Mouse (Mus musculus): Measurements from ENCODE around the gene Ppm1h. TPM values are rescaled to one million over a fixed set of nuclear protein-coding genes. Genes with fewer than 3 reads are reported as not detected.

Ppm1h gene
- polyA plus RNA-seq, 1 experiment from 2014 or later: 8.1 TPM

DNA sequence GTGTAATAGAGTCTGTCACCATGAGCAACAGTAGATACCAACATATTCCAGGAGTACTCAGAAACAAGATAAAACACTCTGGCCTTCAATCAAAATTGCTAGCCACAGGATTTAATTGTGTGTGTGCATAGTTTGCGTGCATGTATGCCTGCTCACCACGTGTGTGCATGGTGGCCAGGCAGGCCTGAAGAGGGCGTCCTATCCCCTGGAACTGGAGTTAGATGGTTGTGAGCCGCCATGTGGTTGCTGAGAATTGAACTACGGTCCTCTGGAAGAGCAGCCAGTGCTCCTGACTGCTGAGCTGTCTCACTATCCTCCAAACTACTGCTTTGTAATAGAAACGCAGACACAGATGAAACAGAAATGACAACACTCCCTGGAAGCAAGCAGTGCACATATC is 312.0 kb downstream of the Ppm1h start:
- Histone ChIP-seq H3K9ac (replicated peaks) (no peak overlapping the region), H3K27me3 (no peaks in the 10 kb centered on the region), H3K27ac (replicated peaks) (no peak overlapping the region), H3K4me3 (no peak overlapping the region), H3K4me1 (peaks cover 9% of the 10 kb centered on the region), H3K4me2 (replicated peaks) (no peak overlapping the region), H3K9me3 (no peaks in the 10 kb centered on the region), H3K36me3 (peaks cover 25% of the 10 kb centered on the region)
- WGBS: 91% methylated on average over 6 of the region's 6 CpGs
- ATAC-seq (ENCODE audit: low FRiP score, low read depth): no peak

DNA sequence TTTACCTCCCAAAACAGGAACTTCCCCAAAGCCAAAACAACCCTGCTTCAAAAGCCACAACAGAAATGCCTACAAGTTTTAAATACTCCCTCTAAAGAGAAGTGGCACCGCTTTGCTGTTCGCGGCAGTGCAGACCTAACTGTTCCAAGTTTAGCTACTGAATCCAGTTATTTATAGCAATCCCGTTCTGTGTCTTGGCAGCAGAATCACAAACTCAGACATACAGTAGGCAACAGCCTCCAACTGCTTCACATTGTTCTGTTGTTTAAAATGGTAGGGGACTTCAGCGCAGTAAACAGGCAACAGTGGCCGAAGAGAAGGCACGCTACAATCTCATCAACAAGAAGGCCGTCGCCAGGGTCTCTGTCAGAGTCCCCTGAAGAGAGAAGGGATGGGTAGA is 312.5 kb downstream of the Ppm1h start:
- Histone ChIP-seq H3K9ac (replicated peaks) (no peak overlapping the region), H3K4me2 (replicated peaks) (no peak overlapping the region), H3K4me1 (peaks cover 9% of the 10 kb centered on the region), H3K9me3 (no peaks in the 10 kb centered on the region), H3K27ac (replicated peaks) (no peak overlapping the region), H3K36me3 (peaks cover 30% of the 10 kb centered on the region), H3K27me3 (no peaks in the 10 kb centered on the region), H3K4me3 (no peak overlapping the region)
- ATAC-seq (ENCODE audit: low FRiP score, low read depth): no peak
- 94% methylated on average over 9 of the region's 9 CpGs for WGBS

DNA sequence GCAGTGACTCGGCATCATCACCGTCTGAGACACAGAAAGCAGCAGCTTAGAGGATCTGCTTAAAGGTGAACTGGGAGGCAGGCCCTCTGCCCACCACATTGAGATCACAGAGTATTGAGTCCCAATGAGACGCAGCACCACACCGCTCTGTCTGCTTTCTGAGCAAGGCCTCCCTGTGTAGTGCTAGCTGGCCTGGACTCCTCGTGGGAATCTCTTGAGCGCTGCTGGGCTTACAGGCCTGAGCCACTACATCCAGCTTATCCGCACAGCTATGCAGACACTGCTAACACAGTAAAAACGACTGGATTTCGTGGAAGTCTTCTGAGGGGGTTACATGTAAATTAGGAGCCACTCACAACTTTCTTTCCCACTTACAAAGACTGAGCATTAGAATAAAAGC is 313.1 kb downstream of the Ppm1h start:
- peaks cover 36% of the 10 kb centered on the region for H3K36me3 ChIP-seq
- no peaks in the 10 kb centered on the region for H3K9me3 ChIP-seq
- 91% methylated on average over 9 of the region's 9 CpGs for WGBS
- H3K27me3 ChIP-seq: no peaks in the 10 kb centered on the region
- H3K27ac ChIP-seq (replicated peaks): no peak overlapping the region
- H3K4me2 ChIP-seq (replicated peaks): no peak overlapping the region
- peaks cover 9% of the 10 kb centered on the region for H3K4me1 ChIP-seq
- H3K4me3 ChIP-seq: no peak overlapping the region
- no peak for ATAC-seq (ENCODE audit: low FRiP score, low read depth)
- H3K9ac ChIP-seq (replicated peaks): no peak overlapping the region

DNA sequence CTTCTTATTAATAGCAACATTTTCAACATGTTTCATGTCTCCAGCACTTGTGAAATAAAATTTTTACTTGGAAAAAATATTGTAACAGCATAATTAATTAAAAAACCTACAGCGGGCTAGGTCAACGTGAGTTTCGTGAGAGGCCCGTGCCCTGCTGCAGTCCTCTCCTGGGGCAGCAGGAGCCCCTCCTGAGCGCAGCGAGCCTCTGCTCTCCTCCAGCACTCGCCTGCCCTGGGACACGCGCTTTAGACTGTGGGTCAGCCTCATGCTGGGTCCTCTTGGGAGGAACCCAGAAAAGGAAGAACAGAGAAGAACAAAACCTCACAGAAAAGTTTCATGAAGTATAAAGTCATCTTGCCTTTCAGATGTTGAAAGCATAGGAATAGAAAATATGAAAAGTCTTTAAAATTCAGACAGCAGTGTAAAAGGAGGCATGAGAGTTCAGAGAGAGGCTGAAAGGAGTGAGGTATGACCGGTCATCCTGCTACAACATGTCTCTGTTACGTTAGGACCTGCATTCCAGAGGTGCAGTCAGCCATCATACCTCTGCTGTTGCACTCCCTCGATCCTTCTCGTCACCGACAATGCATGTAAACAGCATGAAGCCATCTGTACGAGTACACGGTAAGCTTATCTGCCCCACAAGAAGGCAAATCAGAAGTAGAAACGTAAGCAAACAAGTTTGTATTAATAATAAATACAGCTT is 316.0 kb downstream of the Ppm1h start:
- Histone ChIP-seq H3K27ac (replicated peaks) (no peak overlapping the region), H3K27me3 (no peaks in the 10 kb centered on the region), H3K4me3 (no peak overlapping the region), H3K9me3 (no peaks in the 10 kb centered on the region), H3K9ac (replicated peaks) (no peak overlapping the region), H3K4me2 (replicated peaks) (no peak overlapping the region), H3K4me1 (no peaks in the 10 kb centered on the region), H3K36me3 (peaks cover 64% of the 10 kb centered on the region)
- no peak for ATAC-seq (ENCODE audit: low FRiP score, low read depth)
- 56% methylated on average over 17 of the region's 17 CpGs for WGBS

MicroRNA genes within 50 kb of the gene (microRNA counts, 519-probe panel; counts per million panel counts)
- 7,665 counts per million, percentile 86 among the panel's probes with 10 or more counts for microRNA mmu-let-7i

Small RNAs within 50 kb of the gene (microRNA-seq; reads per million reads assigned to microRNA genes)
- not detected for gene Mir6412
- gene Mir8104: not detected
- gene Mirlet7i: 10,633 reads per million, percentile 95 among the genes with 10 or more reads in this experiment

Other genes starting within 250 kb of the Ppm1h start
- 0.40 and 0.76 TPM in 2 replicates for gene Avpr1a, start 230.3 kb upstream of the Ppm1h start, polyA plus RNA-seq (2016; fragmentation: Nextera tagmentation; extraction: Ambion mirVana)

Data from midbrain, embryonic 12.5 days (tissue).